Mouse (Mus musculus) thymus, postnatal 36 days (tissue): ENCODE measurements around the gene Slc23a2.

ENCODE experiments used
- DNase-seq, 2 experiments: peaks; one replicate each; pipeline ENCODE4 v3.0.0; 2022; ENCODE audit warnings: mixed read lengths in 2 of 2

The Slc23a2 gene

GRCm38 (mm10) chr2:132017611-132018010 lies 127.3 kb downstream of the Slc23a2 start:
- peak; percentile 35 to 56 for DNase-seq

GRCm38 (mm10) chr2:132016034-132016433 lies 128.9 kb downstream of the Slc23a2 start:
- no peak for DNase-seq

- no peak for DNase-seq
Measured at GRCm38 (mm10) chr2:132013152-132013551, 131.8 kb downstream of the Slc23a2 start.

GRCm38 (mm10) chr2:132010781-132011180 lies 134.1 kb downstream of the Slc23a2 start:
- no peak for DNase-seq

- DNase-seq: no peak
Measured at GRCm38 (mm10) chr2:132008186-132008585, 136.7 kb downstream of the Slc23a2 start.

GRCm38 (mm10) chr2:132007475-132007819 lies 137.5 kb downstream of the Slc23a2 start:
- DNase-seq: no peak

- no peak for DNase-seq
Measured at GRCm38 (mm10) chr2:132006561-132007474, 138.1 kb downstream of the Slc23a2 start.

- DNase-seq: no peak
Measured at GRCm38 (mm10) chr2:132005445-132005844, 139.5 kb downstream of the Slc23a2 start.

- DNase-seq: no peak
Measured at GRCm38 (mm10) chr2:132004495-132005136, 140.3 kb downstream of the Slc23a2 start.

GRCm38 (mm10) chr2:132003916-132004315 lies 141.0 kb downstream of the Slc23a2 start:
- DNase-seq: no peak
